Mouse (Mus musculus) lung, embryonic 14.5 days (tissue): Measurements from ENCODE around the gene Rarres1. TPM values are rescaled to one million over a fixed set of nuclear protein-coding genes. Genes with fewer than 3 reads are reported as not detected.

ENCODE experiments used
- ATAC-seq: fragments of 200-750 bp; cut with Nextera tagmentation; 2 replicates; pipeline ENCODE4 v1.8.0; 2017; ENCODE audit warnings: mild to moderate bottlenecking, moderate TSS enrichment, moderate library complexity; ENCODE audit not compliant: insufficient read depth
- DNase-seq: peaks from one replicate; pipeline ENCODE4 v3.0.0-alpha.2; 2015
- H3K27ac ChIP-seq: fragments of 300-500 bp; sonication (generic); 2 replicates; pipeline ENCODE4 v1.5.1; 2014; ENCODE audit warnings: low read depth, mild to moderate bottlenecking, moderate library complexity
- H3K27me3 ChIP-seq: fragments of 300-500 bp; sonication (generic); 2 replicates; pipeline ENCODE4 v1.6.1; 2014; ENCODE audit warnings: low read length, control low read depth; ENCODE audit not compliant: insufficient read depth
- H3K36me3 ChIP-seq: fragments of 300-500 bp; sonication (generic); 2 replicates; pipeline ENCODE4 v1.6.1; 2014; ENCODE audit warnings: control low read depth; ENCODE audit not compliant: insufficient read depth
- H3K4me1 ChIP-seq: fragments of 300-500 bp; sonication (generic); 2 replicates; pipeline ENCODE4 v1.6.1; 2014; ENCODE audit warnings: antibody characterized with exemption, control low read depth; ENCODE audit not compliant: insufficient read depth
- H3K4me2 ChIP-seq: fragments of 300-500 bp; sonication (generic); 2 replicates; pipeline ENCODE4 v1.6.1; 2014; ENCODE audit warnings: mild to moderate bottlenecking
- H3K4me3 ChIP-seq: fragments of 300-500 bp; sonication (generic); 2 replicates; pipeline ENCODE4 v1.5.1; 2014; ENCODE audit warnings: low read depth, low read length
- H3K9ac ChIP-seq: fragments of 300-500 bp; sonication (generic); 2 replicates; pipeline ENCODE4 v1.6.1; 2014
- H3K9me3 ChIP-seq: fragments of 300-500 bp; sonication (generic); 2 replicates; pipeline ENCODE4 v1.6.1; 2016; ENCODE audit warnings: low read depth, low read length, control low read depth
- CTCF ChIP-seq: IDR thresholded peaks from 2 replicates; pipeline ENCODE4 v1.5.1; 2016; ENCODE audit warnings: antibody characterized with exemption, low read depth
- WGBS: fragments of 180-500 bp; shearing (Covaris S2); extraction: QIAGEN DNeasy Blood & Tissue Kit; methylation state at CpG from one replicate; pipeline ENCODE4 v1.1.7; 2014; 5-methylcytosine and 5-hydroxymethylcytosine counted together
- polyA plus RNA-seq: library from polyadenylated mRNA; unstranded; fragments of >200 nt; fragmentation: Nextera tagmentation; extraction: Ambion mirVana; gene quantifications from 2 replicates; pipeline ENCODE4 v1.2.1, GENCODE M21; 2014

Gene Rarres1
- 5.1 and 7.0 TPM in 2 replicates for polyA plus RNA-seq

DNA sequence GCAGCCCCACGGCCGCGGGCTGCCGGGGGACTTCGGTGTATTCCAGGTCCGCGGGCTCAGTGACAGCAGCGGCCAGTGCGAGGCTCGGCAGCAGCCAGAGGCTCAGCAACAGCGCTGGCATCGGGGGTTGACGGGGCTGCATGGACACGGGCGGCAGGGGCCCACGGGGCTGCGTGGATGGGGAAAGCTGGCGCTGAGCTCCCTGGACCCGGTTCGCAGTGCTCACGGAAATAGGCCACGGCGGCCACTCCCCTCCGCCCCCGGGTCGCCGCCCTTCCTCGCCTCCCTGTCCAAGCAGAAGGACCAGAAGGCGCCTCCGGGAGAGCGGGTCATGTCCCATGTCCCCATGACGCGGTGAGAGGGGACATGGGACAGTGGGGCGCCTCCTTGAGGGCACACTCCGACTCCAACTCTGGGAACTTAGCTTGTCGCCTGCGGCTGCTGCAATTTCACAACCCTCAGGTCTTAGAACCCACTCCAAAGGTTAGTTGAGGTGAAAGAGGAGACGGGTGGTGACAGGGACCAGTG, at the start of gene Rarres1:
Gene Rarres1 (minus strand): TSS at position 250 of the 528 bp plus-strand sequence.
- Histone ChIP-seq H3K9me3 (no peaks in the 10 kb centered on the region), H3K9ac (peak within 1 kb of the TSS; percentile 50), H3K27me3 (peaks cover 19% of the 10 kb centered on the region; the same call in 1 of the 2 replicates), H3K4me3 (peak within 1 kb of the TSS; percentile 58), H3K36me3 (no peaks in the 10 kb centered on the region), H3K4me2 (peak within 1 kb of the TSS; percentile 100), H3K4me1 (no peaks in the 10 kb centered on the region), H3K27ac (no peak within 1 kb of the TSS)
- peak; percentile 39 for TF ChIP-seq CTCF
- WGBS, result 1% methylated on average over 36 of the region's 38 CpGs
- peak; percentile 71 for ATAC-seq
- DNase-seq, result peak; percentile 57

DNA sequence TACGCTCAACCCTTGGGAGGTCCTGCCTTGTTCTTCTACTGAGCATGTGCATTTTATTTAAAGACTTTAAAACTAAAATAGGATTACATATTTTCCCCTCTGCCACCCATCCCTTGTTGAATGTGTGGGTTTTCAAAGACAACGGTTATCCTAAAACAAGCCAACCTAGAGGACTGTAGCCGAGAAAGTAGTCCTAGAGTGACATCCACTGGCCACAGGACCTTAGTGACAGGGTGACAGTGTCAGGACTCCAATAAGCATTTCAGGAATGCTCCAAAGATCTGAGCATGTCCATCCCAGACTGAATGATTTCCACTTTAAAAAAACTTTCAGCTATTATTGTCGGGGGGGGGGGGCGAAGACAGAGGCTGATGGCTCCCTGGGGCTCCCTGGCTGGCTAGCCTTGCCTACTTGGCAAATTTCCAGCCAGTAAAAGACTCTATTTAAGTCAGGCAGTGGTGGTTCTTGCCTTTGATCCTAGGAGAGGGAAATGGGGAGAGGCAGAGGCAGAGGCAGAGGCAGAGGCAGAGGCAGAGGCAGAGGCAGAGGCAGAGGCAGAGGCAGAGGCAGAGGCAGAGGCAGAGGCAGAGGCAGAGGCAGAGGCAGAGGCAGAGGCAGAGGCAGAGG, 49.5 kb upstream of the Rarres1 start:
- Histone ChIP-seq H3K4me3 (no peak overlapping the region), H3K36me3 (no peaks in the 10 kb centered on the region), H3K4me1 (no peaks in the 10 kb centered on the region), H3K4me2 (no peak overlapping the region), H3K9ac (no peak overlapping the region), H3K9me3 (no peaks in the 10 kb centered on the region), H3K27ac (no peak overlapping the region), H3K27me3 (no peaks in the 10 kb centered on the region)
- 43% methylated on average over 5 of the region's 5 CpGs for WGBS
- DNase-seq (peak; percentile 57), ATAC-seq (peak; percentile 56; the same call in 1 of the 2 replicates)
- TF ChIP-seq CTCF, result peak; percentile 44

DNA sequence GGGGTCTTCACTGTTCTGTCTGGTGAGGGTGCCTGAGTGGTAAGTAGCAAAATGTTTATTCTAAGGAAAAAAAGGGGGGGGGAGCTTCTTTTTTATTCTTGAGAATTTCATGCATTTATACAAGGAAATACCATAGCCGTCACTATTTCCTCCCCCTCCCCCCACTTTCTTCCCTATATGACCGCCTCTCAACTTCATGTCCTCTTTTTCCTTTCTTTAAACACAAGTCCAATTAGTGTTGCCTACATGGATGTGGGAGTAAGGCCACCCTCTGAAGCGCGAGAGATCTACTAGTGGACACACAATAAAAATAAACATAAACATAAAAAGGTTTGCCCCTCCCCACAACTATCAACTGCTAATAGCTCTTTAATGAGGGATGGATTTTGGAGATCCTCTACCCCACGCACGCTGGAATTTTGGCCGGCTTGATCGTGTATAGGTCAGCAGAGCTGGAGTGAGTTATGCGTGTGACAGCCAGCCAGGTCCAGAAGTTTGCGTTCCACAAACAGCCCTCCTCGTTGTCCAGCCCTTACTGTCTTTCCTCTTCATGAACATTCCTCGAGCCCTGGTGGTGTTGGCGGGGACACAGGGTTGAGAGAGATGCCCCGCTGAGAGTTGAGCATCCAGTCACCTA, 42.5 kb upstream of the Rarres1 start:
- WGBS, result 61% methylated on average over 14 of the region's 14 CpGs
- Histone ChIP-seq H3K9ac (no peak overlapping the region), H3K27me3 (no peaks in the 10 kb centered on the region), H3K4me1 (no peaks in the 10 kb centered on the region), H3K9me3 (no peaks in the 10 kb centered on the region), H3K36me3 (no peaks in the 10 kb centered on the region), H3K27ac (no peak overlapping the region), H3K4me3 (no peak overlapping the region), H3K4me2 (peak overlapping the region; percentile 32; the same call in 1 of the 2 replicates)
- TF ChIP-seq CTCF, result no peak
- ATAC-seq (0 out of 2 replicates have a peak, but pooled peaks have one; percentile 49), DNase-seq (peak; percentile 22)

GRCm38 (mm10) chr3:67557200-67557651, 41.9 kb upstream of the Rarres1 start:
- Histone ChIP-seq H3K27ac (no peak overlapping the region), H3K36me3 (no peaks in the 10 kb centered on the region), H3K9ac (no peak overlapping the region), H3K4me3 (no peak overlapping the region), H3K4me1 (no peaks in the 10 kb centered on the region), H3K9me3 (no peaks in the 10 kb centered on the region), H3K4me2 (peak overlapping the region; percentile 32; the same call in 1 of the 2 replicates), H3K27me3 (no peaks in the 10 kb centered on the region)
- ATAC-seq (peak; percentile 52; the same call in 1 of the 2 replicates), DNase-seq (peak; percentile 39)
- 42% methylated on average over 14 of the region's 14 CpGs for WGBS
- no peak for TF ChIP-seq CTCF

GRCm38 (mm10) chr3:67555211-67555610, 39.9 kb upstream of the Rarres1 start:
- no peaks in the 10 kb centered on the region for H3K36me3 ChIP-seq
- H3K4me2 ChIP-seq, result no peak overlapping the region
- H3K4me1 ChIP-seq, result no peaks in the 10 kb centered on the region
- no peaks in the 10 kb centered on the region for H3K27me3 ChIP-seq
- H3K27ac ChIP-seq, result no peak overlapping the region
- DNase-seq (no peak), ATAC-seq (no peak)
- no peaks in the 10 kb centered on the region for H3K9me3 ChIP-seq
- no peak overlapping the region for H3K9ac ChIP-seq
- no peak overlapping the region for H3K4me3 ChIP-seq
- 84% methylated on average over 5 of the region's 5 CpGs for WGBS
- no peak for TF ChIP-seq CTCF

DNA sequence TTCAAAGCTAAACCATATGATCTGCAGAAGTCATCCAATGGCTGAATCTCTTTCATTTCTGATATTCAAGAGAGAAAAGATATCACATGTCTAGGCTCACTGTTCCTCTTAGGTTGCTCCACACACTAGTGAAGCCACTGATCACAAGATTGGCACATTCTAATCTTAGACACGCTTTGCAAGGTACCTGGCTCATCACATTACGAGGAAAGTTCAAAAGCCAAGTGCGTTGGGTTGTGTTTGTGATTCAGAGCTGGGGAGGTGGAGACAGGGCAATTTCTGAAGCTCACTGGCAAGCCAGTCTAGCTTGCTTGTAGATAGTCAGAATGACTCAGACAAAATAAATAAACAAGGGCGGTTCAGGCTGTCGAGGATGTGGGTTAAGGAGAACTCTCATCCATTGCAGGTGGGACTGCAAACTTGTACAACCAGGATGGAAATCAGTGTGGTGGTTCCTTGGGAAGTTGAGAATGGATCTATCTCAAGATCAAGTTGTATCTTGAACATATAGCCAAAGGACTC, 38.7 kb upstream of the Rarres1 start:
- Histone ChIP-seq H3K4me2 (no peak overlapping the region), H3K27me3 (no peaks in the 10 kb centered on the region), H3K9ac (no peak overlapping the region), H3K4me3 (no peak overlapping the region), H3K4me1 (no peaks in the 10 kb centered on the region), H3K9me3 (no peaks in the 10 kb centered on the region), H3K36me3 (no peaks in the 10 kb centered on the region), H3K27ac (no peak overlapping the region)
- ATAC-seq (no peak), DNase-seq (no peak)
- WGBS, result 61% methylated on average over 5 of the region's 5 CpGs
- TF ChIP-seq CTCF, result no peak

- 41% methylated on average over 4 of the region's 4 CpGs for WGBS
- DNase-seq (peak; percentile 41), ATAC-seq (no peak; the same call in 1 of the 2 replicates)
- no peaks in the 10 kb centered on the region for H3K36me3 ChIP-seq
- TF ChIP-seq CTCF, result no peak
- no peak overlapping the region for H3K4me2 ChIP-seq
- no peaks in the 10 kb centered on the region for H3K4me1 ChIP-seq
- no peak overlapping the region for H3K9ac ChIP-seq
- H3K9me3 ChIP-seq, result no peaks in the 10 kb centered on the region
- no peak overlapping the region for H3K27ac ChIP-seq
- no peaks in the 10 kb centered on the region for H3K27me3 ChIP-seq
- H3K4me3 ChIP-seq, result no peak overlapping the region
These were observed 38.0 kb upstream of the Rarres1 start for GRCm38 (mm10) chr3:67553281-67553680.
